Mouse (Mus musculus): ENCODE data around the gene Mdc1.

DNA sequence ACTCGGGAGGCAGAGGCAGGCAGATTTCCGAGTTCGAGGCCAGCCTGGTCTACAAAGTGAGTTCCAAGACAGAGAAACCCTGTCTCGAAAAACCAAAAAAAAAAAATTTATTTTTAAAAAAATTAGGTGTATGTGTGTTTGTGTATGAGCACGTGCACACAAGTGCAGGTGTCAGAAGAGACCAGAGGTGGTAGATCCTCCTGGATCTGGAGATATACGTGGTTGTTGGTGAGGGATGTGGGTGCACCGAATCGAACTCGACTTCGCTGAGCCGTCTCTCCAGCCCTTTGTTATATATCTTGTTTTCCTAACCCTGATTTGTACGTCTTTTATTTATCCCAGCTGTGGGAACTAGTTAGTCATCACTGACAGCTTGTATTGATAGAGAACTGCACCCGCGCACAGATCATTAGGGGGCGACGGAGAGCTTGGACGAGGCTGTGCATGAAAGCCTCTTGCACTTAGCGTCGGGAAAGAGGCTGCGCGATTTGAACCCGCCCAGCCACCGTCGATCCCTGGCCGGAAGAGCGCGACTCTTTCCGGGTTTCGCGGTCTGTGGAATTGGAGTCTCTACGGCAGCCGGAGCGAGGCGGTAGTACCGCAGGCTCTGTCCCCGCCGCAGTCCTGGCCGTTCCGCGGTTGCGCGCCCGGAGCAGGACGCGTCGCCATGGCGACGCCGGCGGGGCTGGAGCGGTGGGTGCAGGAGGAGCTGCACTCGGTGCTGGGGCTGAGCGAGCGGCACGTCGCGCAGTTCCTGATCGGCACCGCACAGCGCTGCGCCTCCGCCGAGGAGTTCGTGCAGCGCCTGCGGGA is 38.1 kb downstream of the Mdc1 start, which contains the start of gene Dhx16:
- TF ChIP-seq CTCF (IDR thresholded peaks at IDR 0.05; ENCODE audit: extremely low read depth, insufficient read length, insufficient replicate concordance, low read depth, low read length): peak; percentile 85
- peak; percentile 55 for TF ChIP-seq POLR2A (IDR thresholded peaks at IDR 0.05; ENCODE audit: low read depth, low read length)
